Mouse (Mus musculus) lung, postnatal 0 days (tissue): ENCODE data around the gene Tox3.
A peak's percentile ranks its signal among the peaks of the same experiment; 100 is the strongest.

Source experiments
- CTCF ChIP-seq: IDR thresholded peaks from 2 replicates; pipeline ENCODE4 v1.5.1; 2016; ENCODE audit warnings: antibody characterized with exemption, mild to moderate bottlenecking
- EP300 ChIP-seq: IDR thresholded peaks from 2 replicates; pipeline ENCODE4 v1.6.1; 2016; ENCODE audit warnings: antibody characterized with exemption, mild to moderate bottlenecking, control low read depth

GRCm38 (mm10) chr8:90354782-90355181 is 6.6 kb upstream of the Tox3 start:
- TF ChIP-seq CTCF (peak; percentile 43), EP300 (no peak)
